Mouse (Mus musculus) bone marrow, adult 2 months (tissue): ENCODE measurements around the gene Cfap126. TPM values are rescaled to one million over a fixed set of nuclear protein-coding genes. Genes with fewer than 3 reads are reported as not detected.

Experiments used
- H3K27ac ChIP-seq: fragments of 200-500 bp; 2 replicates; pipeline ENCODE4 v1.5.1; 2012; ENCODE audit warnings: low read depth, mild to moderate bottlenecking, control low read depth, inconsistent platforms, low read length; ENCODE audit not compliant: control insufficient read depth, poor library complexity, insufficient read depth
- H3K4me1 ChIP-seq: fragments of 200-500 bp; 2 replicates; pipeline ENCODE4 v1.6.1; 2011; ENCODE audit warnings: low read length; ENCODE audit not compliant: control insufficient read depth, insufficient read depth
- H3K4me3 ChIP-seq: fragments of 200-500 bp; replicated peaks from 2 replicates; pipeline ENCODE3; 2011; ENCODE audit warnings: mild to moderate bottlenecking, low read depth, low read length, control low read depth; ENCODE audit not compliant: control insufficient read depth
- CTCF ChIP-seq: fragments of 200-500 bp; IDR thresholded peaks from 2 replicates; pipeline ENCODE4 v1.5.1; 2011; ENCODE audit warnings: low read length, control low read depth; ENCODE audit not compliant: control insufficient read depth, insufficient read depth
- POLR2A ChIP-seq: fragments of 200-500 bp; IDR thresholded peaks from 2 replicates; pipeline ENCODE4 v1.6.1; 2011; ENCODE audit warnings: low read depth, mild to moderate bottlenecking, control low read depth, low read length, borderline replicate concordance; ENCODE audit not compliant: control insufficient read depth
- WGBS: fragments of 180-500 bp; shearing (Covaris S2); methylation state at CpG from one replicate; pipeline ENCODE4 v1.1.7; 2018; 5-methylcytosine and 5-hydroxymethylcytosine counted together
- polyA plus RNA-seq: library from polyadenylated mRNA; stranded (reverse); fragments of >200 nt; gene quantifications from 2 replicates; pipeline ENCODE4 v1.2.4, GENCODE M21; 2011; ENCODE audit warnings: low replicate concordance; ENCODE audit not compliant: missing spikeins, insufficient read depth, insufficient read length

Cfap126 gene
- polyA plus RNA-seq, 1 experiment = not detected

DNA sequence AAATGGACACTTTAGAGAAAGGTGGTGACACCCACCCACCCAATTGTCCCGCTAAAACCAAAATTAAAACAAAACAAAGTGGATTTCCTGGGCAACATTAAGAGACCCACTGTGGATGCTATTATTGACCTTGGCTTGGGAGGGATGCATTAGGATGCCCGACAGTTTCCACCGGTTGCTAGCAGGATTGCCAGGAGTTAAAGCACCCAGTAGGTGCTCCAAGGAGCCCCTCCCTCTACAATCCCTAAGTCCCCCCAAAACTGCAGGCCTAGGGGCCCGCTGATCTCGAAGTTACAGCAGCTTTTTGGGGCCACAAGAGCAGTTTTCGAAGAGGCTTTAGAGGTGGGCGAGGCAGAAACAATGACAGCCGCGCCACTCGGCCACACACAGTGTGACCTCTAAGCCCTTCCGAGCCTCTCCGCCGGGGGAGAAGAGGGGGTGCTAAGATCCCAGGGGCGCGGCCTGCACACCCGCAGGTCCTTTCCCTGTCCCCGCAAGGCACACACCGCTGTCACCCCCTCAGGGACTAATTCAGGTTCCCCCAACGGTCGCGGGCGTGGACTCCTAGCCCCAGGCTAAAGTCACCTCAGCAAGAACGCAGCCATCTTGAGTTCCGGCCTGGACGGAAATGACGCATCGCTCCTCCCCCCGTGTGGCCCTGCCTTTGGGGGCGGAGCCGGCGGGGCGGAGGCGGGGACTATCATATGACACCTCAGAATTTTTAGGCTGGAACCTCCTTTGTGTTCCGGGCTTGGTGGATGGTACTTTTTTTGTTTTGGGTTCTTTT lies 36.4 kb downstream of the Cfap126 start, which contains the start of the genes Sdhc and Mpz:
TSS of gene Sdhc (minus strand) at position 630 of the 787 bp plus-strand sequence.
TSS of gene Mpz (plus strand) at position 738 of the 787 bp plus-strand sequence.
- no peak for TF ChIP-seq CTCF
- peak; percentile 94 for TF ChIP-seq POLR2A
- Histone ChIP-seq H3K27ac (peak within 1 kb of the TSS; percentile 66), H3K4me1 (peaks cover 2% of the 10 kb centered on the region), H3K4me3 (peak within 1 kb of the TSS; percentile 98)
- WGBS = 1% methylated on average over 34 of the region's 34 CpGs

DNA sequence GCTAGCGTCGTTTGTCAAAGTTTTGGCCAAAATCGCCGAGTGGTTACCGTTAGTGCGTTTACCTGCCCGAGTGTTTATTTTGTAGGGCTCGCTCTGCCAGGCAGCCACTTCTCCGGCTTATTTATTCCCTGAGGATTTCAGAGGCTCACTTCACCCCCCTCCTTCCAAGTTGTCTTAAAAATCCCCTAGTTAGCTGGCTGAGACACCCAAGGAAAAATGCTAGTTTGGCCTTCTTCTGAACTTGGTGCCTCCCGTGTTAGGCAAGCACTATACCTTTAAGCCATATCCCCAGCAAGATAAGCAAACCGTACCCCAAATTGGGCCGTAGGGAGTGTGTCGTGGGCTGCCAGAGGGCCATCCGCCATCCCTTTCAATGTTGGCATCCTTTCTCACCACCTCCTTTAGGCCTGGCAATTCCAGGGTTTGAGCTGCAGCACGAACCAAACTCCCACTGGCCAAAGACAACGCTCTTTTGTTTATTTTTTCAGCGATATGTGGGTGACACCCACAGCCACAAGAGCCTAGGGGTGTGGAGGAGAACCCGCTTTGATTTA lies 37.2 kb downstream of the Cfap126 start:
- Histone ChIP-seq H3K27ac (no peak overlapping the region; the same call in none of the 2 replicates), H3K4me1 (peaks cover 2% of the 10 kb centered on the region)
- TF ChIP-seq POLR2A (no peak), CTCF (no peak)

DNA sequence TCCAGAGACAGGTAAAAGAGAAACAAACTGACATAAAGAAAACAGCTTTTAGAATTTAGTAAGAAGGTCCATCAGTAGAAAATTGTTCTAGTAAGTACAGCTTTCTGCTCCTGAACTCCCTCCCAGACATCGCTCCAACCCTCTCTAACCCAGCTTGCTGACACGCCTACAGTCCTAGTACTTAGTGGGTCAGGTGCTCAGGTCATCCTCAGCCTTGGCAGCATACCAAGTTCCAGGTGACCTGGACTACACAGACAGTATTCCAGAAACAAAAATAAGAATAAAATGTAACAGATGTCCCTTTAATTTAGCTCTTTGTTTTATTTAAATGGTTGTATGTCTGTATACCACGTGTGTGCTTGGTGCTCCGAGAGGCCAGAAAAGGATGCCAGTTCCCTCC lies 38.2 kb downstream of the Cfap126 start:
- WGBS = 88% methylated on average over 4 of the region's 4 CpGs
- Histone ChIP-seq H3K4me1 (peaks cover 5% of the 10 kb centered on the region), H3K4me3 (no peak overlapping the region), H3K27ac (no peak overlapping the region)
- no peak for TF ChIP-seq CTCF
- no peak for TF ChIP-seq POLR2A

More for the DNA sequence above, 37.2 kb downstream of the Cfap126 start:
- 17% methylated on average over 18 of the region's 18 CpGs for WGBS
- peak overlapping the region; percentile 67 for H3K4me3 ChIP-seq

DNA sequence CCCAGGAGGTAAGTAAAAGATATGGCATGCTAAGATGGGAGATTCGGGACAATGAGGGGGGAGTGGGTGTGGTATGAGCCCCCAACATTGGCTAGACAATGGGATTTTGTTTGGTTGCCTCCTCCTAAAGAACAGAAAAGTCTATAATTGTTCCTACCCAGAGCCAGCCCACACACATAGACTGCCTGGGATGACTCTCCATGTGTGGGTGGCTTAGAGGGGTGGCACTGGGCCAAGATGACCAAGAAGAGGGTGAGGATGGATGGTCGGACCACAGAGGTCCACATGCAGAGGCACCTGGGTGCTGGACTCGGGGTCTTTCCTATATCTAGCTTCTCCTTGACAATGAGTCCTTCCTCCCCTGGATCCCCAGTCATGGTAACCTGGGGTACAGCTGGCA lies 42.9 kb downstream of the Cfap126 start:
- 59% methylated on average over 3 of the region's 3 CpGs for WGBS
- no peak overlapping the region for H3K27ac ChIP-seq
- no peak overlapping the region for H3K4me3 ChIP-seq
- peaks cover 3% of the 10 kb centered on the region for H3K4me1 ChIP-seq
- TF ChIP-seq CTCF (no peak), POLR2A (no peak)

DNA sequence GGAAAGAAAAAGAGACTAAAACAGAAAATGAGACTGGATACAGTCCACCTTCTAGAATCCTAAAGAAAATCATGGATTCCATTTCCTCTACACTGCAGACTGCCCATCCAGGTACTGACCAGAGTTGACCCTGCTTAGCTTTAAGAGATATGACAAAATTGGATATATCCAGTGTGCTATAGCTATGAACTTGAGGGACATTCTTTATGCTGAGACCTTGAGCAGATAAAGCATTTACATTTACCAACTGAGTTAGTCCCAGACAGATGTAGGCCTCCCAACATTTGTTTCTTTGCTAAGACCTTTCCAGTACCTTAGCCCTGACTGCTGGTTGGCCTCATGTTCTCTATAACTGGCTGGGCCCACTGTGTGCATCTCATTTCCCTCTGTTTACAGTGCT lies 44.2 kb downstream of the Cfap126 start:
- peaks cover 3% of the 10 kb centered on the region for H3K4me1 ChIP-seq
- TF ChIP-seq POLR2A = no peak
- no peak for TF ChIP-seq CTCF
- no peak overlapping the region for H3K27ac ChIP-seq
- H3K4me3 ChIP-seq = no peak overlapping the region

DNA sequence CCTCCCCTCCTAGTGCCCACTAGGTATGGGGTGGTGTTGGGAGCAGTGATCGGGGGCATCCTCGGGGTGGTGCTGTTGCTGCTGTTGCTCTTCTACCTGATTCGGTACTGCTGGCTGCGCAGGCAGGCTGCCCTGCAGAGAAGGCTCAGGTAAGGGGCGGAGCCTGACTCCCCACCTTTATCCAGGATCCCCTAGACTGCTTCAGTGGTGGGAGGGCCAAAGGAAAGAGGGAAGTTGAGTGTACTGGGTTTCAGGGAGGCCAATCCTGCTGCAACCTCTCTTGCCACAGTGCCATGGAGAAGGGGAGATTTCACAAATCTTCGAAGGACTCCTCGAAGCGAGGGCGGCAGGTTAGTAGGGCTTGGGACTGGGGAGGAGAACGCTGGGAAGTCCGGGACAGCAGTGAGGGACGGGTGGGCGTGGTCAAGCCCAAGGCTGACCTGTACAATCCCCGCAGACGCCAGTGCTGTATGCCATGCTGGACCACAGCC lies 45.8 kb downstream of the Cfap126 start:
- Histone ChIP-seq H3K4me3 (no peak overlapping the region), H3K4me1 (peaks cover 3% of the 10 kb centered on the region), H3K27ac (no peak overlapping the region)
- TF ChIP-seq POLR2A (no peak), CTCF (peak; percentile 2; the same call in 1 of the 2 replicates)
- 9% methylated on average over 15 of the region's 15 CpGs for WGBS

DNA sequence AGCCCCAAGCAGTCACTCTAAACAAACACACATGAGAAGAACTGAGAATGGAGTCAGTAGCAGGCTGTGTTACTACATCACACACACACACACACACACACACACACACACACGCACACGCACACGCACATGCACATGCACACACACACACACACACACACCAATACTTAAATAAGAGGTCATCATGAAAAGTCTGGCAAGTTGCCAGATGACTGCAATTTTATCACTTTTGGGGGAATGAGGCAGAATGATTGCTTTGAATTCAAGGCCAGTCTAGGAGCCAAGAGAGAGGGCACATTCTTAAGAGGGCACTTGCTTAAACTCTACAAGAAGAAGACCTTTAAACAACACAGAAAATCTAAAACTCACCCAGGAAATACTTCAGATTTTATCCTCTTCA lies 48.8 kb downstream of the Cfap126 start:
- WGBS = 97% methylated on average over 3 of the region's 3 CpGs

DNA sequence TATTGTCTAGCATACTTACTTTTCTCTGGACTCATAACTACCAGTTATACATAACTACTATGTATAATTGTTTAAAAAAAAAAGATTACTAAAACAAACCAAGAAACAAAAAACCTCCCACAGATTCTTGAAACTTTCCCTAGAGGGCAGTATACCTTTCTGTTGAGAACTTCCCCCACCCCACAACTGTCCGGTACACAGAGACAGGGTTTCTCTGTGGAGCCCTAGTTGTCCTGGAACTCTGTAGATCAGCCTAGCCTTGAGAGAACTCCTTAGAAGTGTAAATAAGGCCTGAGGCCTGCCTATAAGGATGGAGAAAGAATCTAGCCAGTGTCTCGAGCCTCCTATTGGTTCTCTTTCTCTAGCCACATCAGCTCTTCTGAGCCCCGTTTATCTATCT lies 50.5 kb downstream of the Cfap126 start:
- H3K4me1 ChIP-seq = no peaks in the 10 kb centered on the region
- 37% methylated on average over 3 of the region's 3 CpGs for WGBS
- H3K4me3 ChIP-seq = no peak overlapping the region
- TF ChIP-seq POLR2A (no peak), CTCF (no peak)
- no peak overlapping the region for H3K27ac ChIP-seq

More for the DNA sequence above, 48.8 kb downstream of the Cfap126 start:
- Histone ChIP-seq H3K27ac (no peak overlapping the region), H3K4me1 (no peaks in the 10 kb centered on the region), H3K4me3 (no peak overlapping the region)
- TF ChIP-seq POLR2A = no peak
- no peak for TF ChIP-seq CTCF
